Mouse (Mus musculus): ENCODE data around the gene Wdr45b.
A peak's percentile ranks its signal among the peaks of the same experiment; 100 is the strongest.
"Not testable (repeated sequence)": the region's sequence is repeated elsewhere in the genome, so short reads cannot be mapped to it uniquely, and the experiment has no call there.

The Wdr45b gene

GRCm38 (mm10) chr11:121354091-121354707 is at the start of gene Wdr45b:
Gene Wdr45b, minus strand, starts transcription at chr11:121354445.
- peak; percentile 99 for DNase-seq (ENCODE audit: low read depth, low spot score)

DNA sequence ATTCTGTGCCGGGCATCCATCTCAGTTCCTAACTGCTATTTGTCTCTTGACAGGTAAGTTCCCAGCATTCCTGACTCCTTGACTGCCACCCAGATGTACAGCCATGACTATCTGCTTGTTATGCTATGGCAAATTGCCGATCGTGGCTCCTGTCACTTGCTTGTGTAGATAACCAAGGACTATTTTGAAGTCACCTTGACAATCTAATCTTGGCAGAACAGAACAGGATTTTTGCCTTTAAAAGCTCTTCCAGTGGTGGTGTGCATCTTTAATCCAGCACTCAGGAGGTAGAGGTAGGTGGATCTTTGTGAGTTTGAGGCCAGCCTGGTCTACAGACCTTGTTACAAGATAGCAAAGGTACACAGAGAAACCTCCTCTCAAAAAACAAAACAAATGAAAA is 38.2 kb upstream of the Wdr45b start:
- DNase-seq (ENCODE audit: low read depth, low spot score) = no peak

GRCm38 (mm10) chr11:121390793-121391192 is 36.5 kb upstream of the Wdr45b start:
- DNase-seq (ENCODE audit: low read depth, low spot score) = no peak

GRCm38 (mm10) chr11:121388554-121388945 is 34.3 kb upstream of the Wdr45b start:
- DNase-seq (ENCODE audit: low read depth, low spot score) = no peak

DNA sequence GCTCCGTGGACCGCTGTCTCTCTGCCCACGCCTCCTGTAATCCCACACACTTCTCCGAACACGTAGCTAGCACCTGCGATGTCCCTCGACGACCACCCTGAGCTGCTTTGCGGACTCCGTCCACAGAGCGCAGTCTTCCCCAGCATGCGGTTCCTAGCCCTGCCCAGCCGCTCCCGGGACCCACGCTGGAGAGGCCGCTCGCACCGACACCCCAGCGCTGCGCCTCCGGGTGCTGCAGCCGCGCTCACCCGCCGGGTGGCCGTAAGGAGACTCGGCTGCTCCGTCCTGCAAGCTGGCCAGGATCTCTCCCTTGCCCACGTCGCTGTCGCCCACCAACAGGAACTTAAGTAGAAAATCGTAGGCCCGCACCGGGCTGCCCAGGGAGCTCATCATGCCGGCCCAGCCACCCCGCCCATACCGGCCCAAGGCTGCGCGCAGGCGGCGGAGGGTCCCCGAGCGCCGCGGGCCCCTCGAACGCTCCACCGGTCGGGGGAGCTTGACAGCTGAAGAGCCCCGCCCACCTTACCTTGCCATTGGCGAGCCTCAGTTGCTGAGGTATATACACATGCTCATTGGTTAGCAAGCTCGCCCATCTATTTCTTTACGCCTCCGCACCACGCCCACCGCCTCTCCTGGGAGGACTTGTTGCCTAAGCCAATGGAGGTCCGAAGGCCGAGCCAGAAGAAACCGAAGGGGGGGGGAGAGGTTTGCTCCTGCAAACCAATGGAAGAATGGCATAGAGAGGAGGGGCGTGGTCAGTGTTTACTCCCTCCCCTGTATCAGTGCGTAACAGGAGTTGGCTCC is 33.7 kb upstream of the Wdr45b start, which contains the start of gene Rab40b:
Gene Rab40b (minus strand): TSS at position 502 of the 804 bp plus-strand sequence.
- peak; percentile 51 for DNase-seq (ENCODE audit: low read depth, low spot score)

DNA sequence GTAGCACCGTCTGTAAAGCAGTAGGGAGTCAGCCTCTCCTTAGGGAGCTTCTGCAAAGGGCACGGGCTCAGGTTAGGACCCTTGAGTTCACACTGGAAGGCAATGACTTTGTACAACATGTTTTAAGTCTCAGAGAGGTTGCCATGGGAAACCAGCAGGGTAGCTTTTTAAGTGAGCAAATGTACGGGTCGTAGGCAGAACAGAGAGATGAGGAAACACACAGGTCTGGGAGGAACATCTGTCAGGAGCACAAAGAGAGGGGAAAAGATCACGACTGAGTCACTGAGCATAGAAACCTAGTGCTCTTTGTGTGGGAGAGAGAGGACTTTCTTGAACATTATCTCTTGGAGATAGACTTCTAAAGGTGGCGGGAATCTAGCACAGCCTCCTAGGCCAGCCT is 26.0 kb upstream of the Wdr45b start:
- no peak for DNase-seq (ENCODE audit: low read depth, low spot score)

DNA sequence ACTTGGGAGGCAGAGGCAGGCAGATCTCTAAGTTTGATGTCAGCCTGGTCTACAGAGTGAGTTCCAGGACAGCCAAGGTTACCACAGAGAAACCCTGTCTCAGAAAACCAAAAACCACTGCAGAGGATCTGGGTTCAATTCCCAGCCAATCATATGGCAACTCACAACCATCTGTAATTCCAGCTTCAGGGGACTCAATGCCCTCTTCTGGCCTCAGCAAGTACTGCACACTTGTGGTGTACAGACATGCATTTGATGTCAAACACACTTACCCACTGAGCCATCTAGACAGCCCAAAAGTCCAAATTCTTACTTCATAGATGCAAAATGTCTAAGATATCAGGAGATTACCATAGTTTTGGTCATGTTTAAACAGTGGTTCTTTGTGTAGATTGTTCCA is 24.4 kb upstream of the Wdr45b start:
- DNase-seq (ENCODE audit: low read depth, low spot score) = no peak

- DNase-seq (ENCODE audit: low read depth, low spot score) = no peak
Observed at GRCm38 (mm10) chr11:121373305-121373704, 19.1 kb upstream of the Wdr45b start.

DNA sequence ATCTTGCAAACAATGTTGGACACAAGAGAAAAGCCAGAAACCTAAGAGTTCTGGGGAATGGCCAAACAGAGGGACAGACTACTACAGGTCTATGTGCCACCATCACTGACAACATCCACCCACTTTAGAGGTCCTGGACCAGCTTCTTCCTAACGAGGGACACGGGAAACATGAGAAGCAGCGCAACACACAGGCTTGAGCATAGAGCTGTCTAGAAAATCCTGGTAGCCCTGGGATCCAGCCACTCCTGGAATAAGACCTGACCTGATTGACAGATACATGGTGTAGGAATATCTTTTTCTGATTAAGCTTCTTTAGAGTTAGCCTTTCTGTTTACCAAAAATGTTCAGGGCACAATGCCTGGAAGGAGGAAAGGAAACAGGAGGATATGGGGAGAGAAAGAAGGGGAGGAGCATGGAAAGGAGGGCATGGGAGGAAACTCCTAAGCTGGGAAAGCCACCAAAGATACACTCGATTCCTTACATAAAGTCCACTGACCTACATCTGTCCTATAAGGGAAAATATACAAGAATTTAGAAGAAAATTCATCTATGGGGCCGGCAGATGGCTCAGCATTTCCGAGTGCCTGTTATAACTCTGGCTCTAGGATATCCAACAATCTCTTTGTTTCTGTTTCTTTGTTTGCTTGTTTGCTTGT is 16.2 kb upstream of the Wdr45b start:
- DNase-seq (ENCODE audit: low read depth, low spot score) = no peak

GRCm38 (mm10) chr11:121369622-121370021 is 15.4 kb upstream of the Wdr45b start:
- DNase-seq (ENCODE audit: low read depth, low spot score) = peak; percentile 58

GRCm38 (mm10) chr11:121368731-121369130 is 14.5 kb upstream of the Wdr45b start:
- no peak for DNase-seq (ENCODE audit: low read depth, low spot score)

- DNase-seq (ENCODE audit: low read depth, low spot score) = no peak
Observed at GRCm38 (mm10) chr11:121367170-121367707, 13.0 kb upstream of the Wdr45b start.

DNA sequence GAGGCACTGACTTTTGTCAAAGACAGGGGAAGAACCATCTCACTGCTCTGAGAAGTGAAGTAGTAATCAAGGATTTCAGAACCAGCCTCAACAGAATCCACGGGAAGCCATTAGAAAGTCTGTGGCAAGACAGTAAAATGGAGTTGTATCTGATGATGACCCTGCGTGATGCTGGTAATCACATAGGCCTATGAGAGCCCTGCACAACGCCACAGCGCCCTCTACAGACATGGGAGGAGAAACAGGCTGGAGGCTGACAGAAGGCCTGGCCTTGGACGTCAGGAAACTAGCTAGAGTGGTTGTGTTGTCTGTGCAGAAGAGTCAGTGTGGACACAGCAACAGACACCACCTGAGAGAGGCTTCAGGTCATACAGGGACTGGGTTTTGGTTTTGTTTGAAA is 8.0 kb upstream of the Wdr45b start:
- peak; percentile 59 for DNase-seq (ENCODE audit: low read depth, low spot score)

DNA sequence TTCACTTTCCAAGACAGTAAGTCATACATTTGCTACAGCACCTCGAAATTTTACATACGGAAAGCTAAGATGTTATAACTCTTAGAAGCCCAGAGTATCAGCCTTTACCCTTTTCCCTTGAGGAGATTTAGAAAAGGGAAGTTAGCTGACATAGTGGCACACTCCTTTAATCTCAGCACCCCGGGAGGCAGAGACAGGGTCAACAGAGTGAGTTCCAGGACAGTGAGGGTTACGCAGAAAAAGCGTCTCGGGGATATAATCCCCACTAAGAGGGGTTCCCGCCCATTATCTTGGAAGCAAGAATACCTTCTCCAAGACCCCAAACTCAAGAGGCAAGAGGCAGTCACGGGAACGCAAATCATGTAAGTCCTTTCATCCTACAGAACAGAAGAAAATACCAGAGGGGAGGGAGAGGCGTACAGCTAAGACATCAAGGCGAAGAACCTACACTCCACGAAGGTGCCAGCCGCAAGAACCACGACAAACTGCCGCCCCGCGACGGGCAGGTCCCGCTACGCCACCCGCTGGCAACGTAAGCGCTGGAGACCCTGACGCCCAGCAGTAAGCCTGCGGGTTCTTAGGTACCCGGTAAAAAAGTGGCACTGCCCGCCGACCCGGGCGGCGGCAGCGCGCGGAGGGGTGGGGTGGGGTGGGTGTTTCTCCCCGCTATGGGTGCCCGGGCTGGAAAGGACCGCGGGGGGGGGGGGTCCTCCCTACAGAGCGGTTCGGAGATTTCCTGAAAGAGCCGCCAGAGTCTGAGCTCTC is 737 bp downstream of the Wdr45b start:
- peak; percentile 78 for DNase-seq (ENCODE audit: low read depth, low spot score)

GRCm38 (mm10) chr11:121348727-121349126 is 5.5 kb downstream of the Wdr45b start:
- DNase-seq (ENCODE audit: low read depth, low spot score) = not testable (repeated sequence)

GRCm38 (mm10) chr11:121348166-121348565 is 6.1 kb downstream of the Wdr45b start:
- no peak for DNase-seq (ENCODE audit: low read depth, low spot score)

DNA sequence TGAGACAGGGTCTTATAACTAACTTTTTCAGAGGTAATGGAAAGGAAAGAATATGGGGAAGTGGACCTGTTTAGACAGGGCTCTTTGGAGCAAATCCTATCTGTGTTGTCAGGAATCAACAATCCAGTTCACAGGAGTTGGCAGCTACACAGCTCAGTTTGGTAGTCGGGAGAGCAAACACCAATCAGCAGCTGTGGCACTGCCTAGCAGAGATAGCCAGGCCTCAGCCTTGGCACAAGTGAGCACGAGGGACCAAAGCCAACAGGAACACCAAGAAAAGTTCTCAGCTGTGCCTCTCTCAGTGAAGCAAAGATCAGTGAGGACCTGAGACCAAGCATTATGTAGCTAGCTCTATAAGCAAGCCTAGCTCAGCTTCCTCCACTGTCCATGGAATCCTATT is 7.2 kb downstream of the Wdr45b start:
- DNase-seq (ENCODE audit: low read depth, low spot score) = no peak

- DNase-seq (ENCODE audit: low read depth, low spot score) = not testable (repeated sequence)
Observed at GRCm38 (mm10) chr11:121342423-121342822, 11.8 kb downstream of the Wdr45b start.

GRCm38 (mm10) chr11:121340287-121340686 is 14.0 kb downstream of the Wdr45b start:
- DNase-seq (ENCODE audit: low read depth, low spot score) = no peak

- DNase-seq (ENCODE audit: low read depth, low spot score) = no peak
Observed at GRCm38 (mm10) chr11:121339647-121340046, 14.6 kb downstream of the Wdr45b start.

GRCm38 (mm10) chr11:121331641-121332040 is 22.6 kb downstream of the Wdr45b start:
- DNase-seq (ENCODE audit: low read depth, low spot score) = no peak
